Mouse (Mus musculus): ENCODE data around the gene Map4k2. TPM values are rescaled to one million over a fixed set of nuclear protein-coding genes. Genes with fewer than 3 reads are reported as not detected.

The Map4k2 gene
- polyA plus RNA-seq, 1 experiment from 2014 or later: 45.6 TPM

GRCm38 (mm10) chr19:6343066-6343925, 2.4 kb downstream of the Map4k2 start:
- ChIA-PET CTCF (no interaction called here), POLR2A (interaction anchor here (0.6 kb wide), 1 partner anchor 8 kb away, joined by 3 read pairs; no protein-coding TSS in a partner anchor)
- DNase-seq (ENCODE audit: low read depth, low spot score) (no peak), ATAC-seq (no peak)
- no peaks in the 10 kb centered on the region for H3K27me3 ChIP-seq
- TF ChIP-seq CTCF (IDR thresholded peaks at IDR 0.05): no peak
- in situ Hi-C loops (cut with MboI; ENCODE audit: low pct_unique_long_range_greater_than_20kb): no loop called here

DNA sequence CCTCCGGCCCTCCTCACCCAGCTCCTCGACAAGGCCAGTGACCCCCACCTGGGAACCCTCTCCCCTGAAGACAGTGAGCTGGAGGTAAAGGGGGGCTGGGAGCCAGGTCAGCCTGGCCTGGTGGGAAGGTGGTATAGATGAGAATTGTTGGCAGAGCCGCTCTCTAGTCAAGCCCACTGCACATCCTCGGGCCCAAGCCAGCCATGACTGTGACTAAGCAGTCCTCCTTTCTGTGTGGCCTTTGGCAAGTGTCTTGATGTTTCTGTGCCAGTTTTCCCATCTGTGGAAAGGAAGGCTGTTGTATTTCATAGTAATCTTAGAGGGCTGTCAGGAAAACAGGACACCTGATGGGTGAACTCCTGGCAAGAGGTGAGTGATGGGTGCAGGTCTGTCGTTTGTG, 3.1 kb downstream of the Map4k2 start:
- ChIA-PET POLR2A (interaction anchor here (0.6 kb wide), 1 partner anchor 8 kb away, joined by 3 read pairs; no protein-coding TSS in a partner anchor), CTCF (no interaction called here)
- in situ Hi-C loops (cut with MboI; ENCODE audit: low pct_unique_long_range_greater_than_20kb): no loop called here
- no peak for ATAC-seq
- no peak for TF ChIP-seq CTCF (IDR thresholded peaks at IDR 0.05)
- H3K27me3 ChIP-seq: no peaks in the 10 kb centered on the region
- DNase-seq (ENCODE audit: low read depth, low spot score): no peak

DNA sequence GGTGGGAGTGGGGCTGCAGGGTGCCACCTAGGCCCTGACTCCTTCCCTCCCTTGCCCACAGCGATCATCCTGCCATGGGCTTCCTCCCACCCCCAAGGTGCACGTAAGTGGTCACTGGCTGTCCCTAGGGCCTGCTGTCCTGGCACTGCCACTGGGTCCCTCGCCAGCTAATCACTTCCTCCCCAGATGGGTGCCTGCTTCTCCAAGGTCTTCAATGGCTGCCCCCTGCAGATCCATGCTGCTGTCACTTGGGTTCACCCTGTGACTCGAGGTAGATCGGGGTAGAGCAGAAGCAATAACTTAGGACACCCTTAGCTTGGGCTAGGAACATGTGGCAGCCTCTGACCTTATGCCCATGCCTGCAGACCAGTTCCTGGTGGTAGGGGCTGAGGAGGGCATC, 5.1 kb downstream of the Map4k2 start:
- ATAC-seq: no peak

GRCm38 (mm10) chr19:6346661-6347060, 5.7 kb downstream of the Map4k2 start:
- POLR2A ChIA-PET: no interaction called here
- no peak for TF ChIP-seq CTCF (IDR thresholded peaks at IDR 0.05)
- in situ Hi-C loops (cut with MboI; ENCODE audit: low pct_unique_long_range_greater_than_20kb): no loop called here
- no peaks in the 10 kb centered on the region for H3K27me3 ChIP-seq
- DNase-seq (ENCODE audit: low read depth, low spot score): no peak
- ATAC-seq: no peak
- CTCF ChIA-PET: interaction anchor here (1.1 kb wide), 1 partner anchor 10 kb away, joined by 3 read pairs; no protein-coding TSS in a partner anchor

More for the DNA sequence above, 5.1 kb downstream of the Map4k2 start:
- CTCF ChIA-PET: interaction anchor here (1.1 kb wide), 1 partner anchor 11 kb away, joined by 3 read pairs; no protein-coding TSS in a partner anchor
- TF ChIP-seq CTCF (IDR thresholded peaks at IDR 0.05): no peak
- no peaks in the 10 kb centered on the region for H3K27me3 ChIP-seq
- in situ Hi-C loops (cut with MboI; ENCODE audit: low pct_unique_long_range_greater_than_20kb): no loop called here
- DNase-seq (ENCODE audit: low read depth, low spot score): no peak
- POLR2A ChIA-PET: no interaction called here

DNA sequence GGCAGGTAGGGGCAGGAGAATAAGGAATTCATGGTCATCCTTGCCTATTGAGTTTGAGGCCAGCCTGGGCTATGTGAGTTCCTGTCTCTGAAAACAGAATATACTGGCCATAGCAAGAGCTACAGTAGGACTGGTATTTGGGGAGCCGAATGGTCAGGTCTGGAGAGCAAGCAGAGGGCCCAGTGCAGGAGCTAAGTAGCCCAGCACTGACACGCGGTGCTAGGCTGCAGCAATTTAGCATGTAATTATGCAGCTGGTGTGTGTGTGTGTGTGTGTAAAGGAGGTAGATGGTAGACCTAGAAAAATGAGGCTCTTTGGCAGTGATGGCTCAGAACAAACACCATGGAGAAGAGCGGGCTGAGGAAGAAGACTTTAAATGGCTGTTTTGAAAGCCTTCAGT, 6.7 kb downstream of the Map4k2 start:
- no peaks in the 10 kb centered on the region for H3K27me3 ChIP-seq
- in situ Hi-C loops (cut with MboI; ENCODE audit: low pct_unique_long_range_greater_than_20kb): no loop called here
- no peak for TF ChIP-seq CTCF (IDR thresholded peaks at IDR 0.05)
- POLR2A ChIA-PET: no interaction called here
- ATAC-seq: no peak
- no peak for DNase-seq (ENCODE audit: low read depth, low spot score)
- CTCF ChIA-PET: no interaction called here

DNA sequence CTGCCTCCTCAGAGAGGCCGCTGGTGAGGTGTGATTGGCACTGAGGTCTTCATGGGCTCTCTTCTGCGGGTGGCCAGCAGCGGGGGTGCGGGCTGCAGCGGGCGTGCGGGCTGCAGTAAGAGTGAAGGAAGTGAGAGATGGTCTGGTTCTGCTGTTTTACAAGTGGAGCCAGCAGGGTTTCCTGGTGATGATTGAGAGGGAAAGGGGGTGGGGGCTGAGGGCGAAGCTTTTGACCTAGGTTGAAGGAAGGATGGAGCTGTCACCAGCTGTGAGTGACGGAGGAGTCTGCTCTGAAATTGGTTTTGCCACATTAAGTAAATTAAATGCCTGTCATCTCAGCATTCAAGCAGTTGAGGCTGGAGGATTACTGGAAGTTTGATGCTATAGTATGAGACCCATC, 7.8 kb downstream of the Map4k2 start:
- ATAC-seq: no peak
- CTCF ChIA-PET: no interaction called here
- POLR2A ChIA-PET: no interaction called here
- no peaks in the 10 kb centered on the region for H3K27me3 ChIP-seq
- in situ Hi-C loops (cut with MboI; ENCODE audit: low pct_unique_long_range_greater_than_20kb): no loop called here
- TF ChIP-seq CTCF (IDR thresholded peaks at IDR 0.05): no peak
- no peak for DNase-seq (ENCODE audit: low read depth, low spot score)

DNA sequence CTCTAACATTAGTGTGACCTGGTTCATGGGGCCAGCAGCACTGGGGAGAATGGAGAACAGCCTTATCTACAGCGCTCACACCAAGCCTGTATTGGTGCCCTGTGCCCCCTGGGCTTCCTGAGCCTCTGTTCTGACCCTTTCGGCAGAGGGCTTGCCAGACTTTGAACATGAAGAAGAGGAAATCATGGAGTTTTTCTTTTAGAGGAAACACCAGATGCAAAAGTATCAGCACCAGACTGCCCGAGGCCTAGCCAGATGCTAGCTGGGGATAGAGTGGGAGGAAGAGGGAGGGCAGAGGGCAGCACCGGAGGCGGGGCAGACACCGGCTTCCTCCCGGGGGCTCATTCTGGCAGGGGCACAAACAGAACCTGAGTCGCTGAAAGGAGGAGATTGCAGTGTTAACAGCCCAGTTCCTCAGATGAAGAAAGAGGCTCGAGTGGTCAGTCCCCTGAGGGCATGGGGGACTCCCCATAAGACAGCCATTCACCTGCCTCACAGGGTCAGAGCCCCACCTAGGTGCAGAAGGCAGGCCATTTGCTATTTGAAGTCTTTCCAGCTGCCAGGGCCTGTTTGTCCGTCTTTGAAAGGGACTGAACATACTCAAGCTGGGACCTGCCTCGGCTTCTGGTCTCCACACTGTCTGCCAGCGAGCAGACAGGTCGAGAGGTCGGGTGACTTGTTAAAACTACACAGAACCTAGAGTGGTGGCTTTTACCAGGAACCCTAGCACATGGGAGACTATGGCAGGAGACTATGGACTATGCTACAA, 8.5 kb downstream of the Map4k2 start:
- CTCF ChIA-PET: interaction anchor here (0.9 to 1.4 kb wide), 2 partner anchors 10 to 15 kb away, joined by 3 to 4 read pairs; no protein-coding TSS in a partner anchor
- POLR2A ChIA-PET: no interaction called here
- in situ Hi-C loops (cut with MboI; ENCODE audit: low pct_unique_long_range_greater_than_20kb): no loop called here
- DNase-seq (ENCODE audit: low read depth, low spot score) (no peak), ATAC-seq (no peak)
- H3K27me3 ChIP-seq: no peaks in the 10 kb centered on the region
- TF ChIP-seq CTCF (IDR thresholded peaks at IDR 0.05): no peak

GRCm38 (mm10) chr19:6351431-6352106, 10.6 kb downstream of the Map4k2 start:
- ChIA-PET POLR2A (interaction anchor here (0.6 to 1.3 kb wide), 2 partner anchors 8 to 10 kb away, joined by 3 to 5 read pairs; partner anchors contain the start of gene Map4k2), CTCF (no interaction called here)
- ATAC-seq: no peak
- in situ Hi-C loops (cut with MboI; ENCODE audit: low pct_unique_long_range_greater_than_20kb): no loop called here
- no peaks in the 10 kb centered on the region for H3K27me3 ChIP-seq
- no peak for DNase-seq (ENCODE audit: low read depth, low spot score)
- TF ChIP-seq CTCF (IDR thresholded peaks at IDR 0.05): no peak

- CTCF ChIA-PET: no interaction called here
- POLR2A ChIA-PET: no interaction called here
- DNase-seq (ENCODE audit: low read depth, low spot score) (no peak), ATAC-seq (no peak)
- H3K27me3 ChIP-seq: no peaks in the 10 kb centered on the region
- no peak for TF ChIP-seq CTCF (IDR thresholded peaks at IDR 0.05)
- in situ Hi-C loops (cut with MboI; ENCODE audit: low pct_unique_long_range_greater_than_20kb): no loop called here
Observed at GRCm38 (mm10) chr19:6352107-6352505, 11.2 kb downstream of the Map4k2 start.

DNA sequence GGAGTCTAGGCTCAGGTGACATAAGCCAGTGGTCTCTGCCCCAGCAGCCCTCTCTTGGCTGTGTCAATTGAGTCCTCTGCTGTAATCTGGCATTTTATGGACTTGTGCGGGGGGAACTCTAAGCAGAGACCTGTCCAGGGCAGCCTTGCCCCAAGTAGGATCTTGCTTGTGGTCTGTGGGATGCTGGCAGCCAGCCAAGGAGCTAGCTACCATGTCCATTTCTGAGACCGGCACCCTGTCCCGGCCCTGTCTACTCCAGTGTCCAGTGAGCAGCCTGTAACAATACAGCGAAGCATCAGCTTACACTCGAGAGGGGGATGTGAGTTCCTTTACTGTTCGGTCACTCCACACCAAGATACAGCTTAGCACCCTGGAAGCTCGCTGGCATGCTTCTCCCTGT, 13.1 kb downstream of the Map4k2 start:
- H3K27me3 ChIP-seq: no peaks in the 10 kb centered on the region
- no peak for DNase-seq (ENCODE audit: low read depth, low spot score)
- POLR2A ChIA-PET: interaction anchor here (0.7 kb wide), 1 partner anchor 19 kb away, joined by 3 read pairs; no protein-coding TSS in a partner anchor
- no peak for TF ChIP-seq CTCF (IDR thresholded peaks at IDR 0.05)
- CTCF ChIA-PET: no interaction called here
- ATAC-seq: no peak
- in situ Hi-C loops (cut with MboI; ENCODE audit: low pct_unique_long_range_greater_than_20kb): no loop called here

Data from Patski (cell line).